Mouse (Mus musculus) heart, embryonic 16.5 days (tissue): ENCODE results near the gene Olfr15. TPM values are rescaled to one million over a fixed set of nuclear protein-coding genes. Genes with fewer than 3 reads are reported as not detected.
A peak's percentile ranks its signal among the peaks of the same experiment; 100 is the strongest.
"Not testable (repeated sequence)": the region's sequence is repeated elsewhere in the genome, so short reads cannot be mapped to it uniquely, and the experiment has no call there.

Experiments used
- ATAC-seq: fragments of 200-750 bp; cut with Nextera tagmentation; replicated peaks from 2 replicates; pipeline ENCODE4 v1.8.0; 2017; ENCODE audit warnings: moderate number of reproducible peaks; ENCODE audit not compliant: insufficient read depth, low FRiP score; ENCODE audit errors: extremely low read depth
- H3K27ac ChIP-seq: fragments of 300-500 bp; sonication (generic); 2 replicates; pipeline ENCODE4 v1.5.1; 2014; ENCODE audit warnings: mild to moderate bottlenecking, low read length, control low read depth, moderate library complexity
- H3K27me3 ChIP-seq: fragments of 300-500 bp; sonication (generic); 2 replicates; pipeline ENCODE4 v1.6.1; 2014; ENCODE audit warnings: low read length, mixed read lengths; ENCODE audit not compliant: control insufficient read depth, insufficient read depth
- H3K36me3 ChIP-seq: fragments of 300-500 bp; sonication (generic); 2 replicates; pipeline ENCODE4 v1.6.1; 2014; ENCODE audit not compliant: control insufficient read depth, insufficient read depth
- H3K4me1 ChIP-seq: fragments of 300-500 bp; sonication (generic); 2 replicates; pipeline ENCODE4 v1.6.1; 2014; ENCODE audit warnings: low read length, mixed read lengths; ENCODE audit not compliant: control insufficient read depth, insufficient read depth
- H3K4me2 ChIP-seq: fragments of 300-500 bp; sonication (generic); 2 replicates; pipeline ENCODE4 v1.6.1; 2014; ENCODE audit warnings: low read depth, mild to moderate bottlenecking, control low read depth, low read length
- H3K4me3 ChIP-seq: fragments of 300-500 bp; sonication (generic); 2 replicates; pipeline ENCODE4 v1.5.1; 2014; ENCODE audit warnings: mild to moderate bottlenecking, control low read depth, low read length
- H3K9ac ChIP-seq: fragments of 300-500 bp; sonication (generic); 2 replicates; pipeline ENCODE4 v1.6.1; 2014; ENCODE audit warnings: low read length, control low read depth
- H3K9me3 ChIP-seq: fragments of 300-500 bp; sonication (generic); replicated peaks from 2 replicates; pipeline ENCODE4 v1.6.1; 2016; ENCODE audit warnings: low read length; ENCODE audit not compliant: control insufficient read depth
- WGBS: fragments of 180-500 bp; shearing (Covaris S2); extraction: QIAGEN DNeasy Blood & Tissue Kit; methylation state at CpG from one replicate; pipeline ENCODE4 v1.1.7; 2014; 5-methylcytosine and 5-hydroxymethylcytosine counted together
- polyA plus RNA-seq: library from polyadenylated mRNA; unstranded; fragments of >200 nt; fragmentation: Nextera tagmentation; extraction: Ambion mirVana; gene quantifications from 2 replicates; pipeline ENCODE4 v1.2.1, GENCODE M21; 2015

Olfr15 gene
- polyA plus RNA-seq = not detected in 2 replicates

DNA sequence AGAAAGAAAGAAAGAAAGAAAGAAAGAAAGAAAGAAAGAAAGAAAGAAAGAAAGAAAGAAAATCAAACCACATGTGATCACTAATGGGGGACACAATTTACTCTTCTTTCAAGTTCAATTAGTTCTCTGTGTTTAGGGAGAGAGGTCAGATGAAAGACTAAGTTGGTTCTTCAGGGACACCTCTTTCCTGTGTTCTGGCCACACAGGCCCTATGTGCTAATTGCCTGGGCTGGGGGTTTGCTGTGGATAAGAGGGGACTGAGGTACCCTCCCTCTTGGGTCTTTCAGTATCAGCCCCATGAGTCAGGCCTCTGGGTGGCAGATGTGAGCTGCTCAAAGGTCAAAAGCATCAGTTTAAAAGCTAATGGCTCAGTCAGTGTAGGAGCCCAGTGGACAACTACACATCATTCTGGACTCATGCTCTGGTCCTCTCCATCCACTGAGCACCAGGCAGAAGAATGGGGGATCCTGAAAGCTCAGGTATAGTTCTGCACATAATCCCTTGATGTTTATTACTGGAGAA lies at the start of gene Olfr15:
Gene Olfr15, plus strand, starts transcription at position 291 of the 522 bp plus-strand sequence.
- H3K36me3 ChIP-seq = no peaks in the 10 kb centered on the region
- no peak within 1 kb of the TSS for H3K9ac ChIP-seq
- no peak within 1 kb of the TSS for H3K4me2 ChIP-seq
- no peak for ATAC-seq
- H3K4me3 ChIP-seq = no peak within 1 kb of the TSS
- no peaks in the 10 kb centered on the region for H3K4me1 ChIP-seq
- no peaks in the 10 kb centered on the region for H3K9me3 ChIP-seq
- H3K27ac ChIP-seq = no peak within 1 kb of the TSS
- H3K27me3 ChIP-seq = no peaks in the 10 kb centered on the region

DNA sequence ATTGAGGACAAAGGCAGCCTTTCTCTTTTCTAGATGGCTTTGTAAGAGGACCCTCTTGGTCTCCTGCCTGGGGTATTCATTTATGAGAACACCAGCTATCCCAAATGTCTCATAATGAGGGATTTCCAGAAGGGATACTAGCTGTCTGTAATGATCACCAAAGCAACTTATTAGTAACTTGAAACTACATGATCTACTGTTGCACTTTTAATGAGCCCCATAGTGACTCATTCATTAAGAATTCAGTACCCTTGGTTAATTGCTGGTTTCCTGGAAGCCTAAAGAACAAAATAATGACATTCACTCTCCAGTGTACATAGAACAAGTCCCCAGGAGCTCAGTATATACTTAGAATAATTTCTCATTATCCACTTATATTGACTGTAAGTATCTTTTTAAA lies 49.4 kb upstream of the Olfr15 start:
- no peaks in the 10 kb centered on the region for H3K4me1 ChIP-seq
- no peak overlapping the region for H3K4me3 ChIP-seq
- no peaks in the 10 kb centered on the region for H3K9me3 ChIP-seq
- H3K9ac ChIP-seq = no peak overlapping the region
- no peaks in the 10 kb centered on the region for H3K27me3 ChIP-seq
- H3K36me3 ChIP-seq = no peaks in the 10 kb centered on the region
- no peak overlapping the region for H3K4me2 ChIP-seq
- no peak overlapping the region for H3K27ac ChIP-seq
- no peak for ATAC-seq

GRCm38 (mm10) chr16:3788394-3788793 lies 42.3 kb upstream of the Olfr15 start:
- Histone ChIP-seq H3K4me3 (no peak overlapping the region), H3K4me2 (no peak overlapping the region), H3K4me1 (no peaks in the 10 kb centered on the region), H3K9ac (no peak overlapping the region), H3K36me3 (no peaks in the 10 kb centered on the region), H3K27ac (no peak overlapping the region), H3K27me3 (no peaks in the 10 kb centered on the region), H3K9me3 (no peaks in the 10 kb centered on the region)
- ATAC-seq = no peak

DNA sequence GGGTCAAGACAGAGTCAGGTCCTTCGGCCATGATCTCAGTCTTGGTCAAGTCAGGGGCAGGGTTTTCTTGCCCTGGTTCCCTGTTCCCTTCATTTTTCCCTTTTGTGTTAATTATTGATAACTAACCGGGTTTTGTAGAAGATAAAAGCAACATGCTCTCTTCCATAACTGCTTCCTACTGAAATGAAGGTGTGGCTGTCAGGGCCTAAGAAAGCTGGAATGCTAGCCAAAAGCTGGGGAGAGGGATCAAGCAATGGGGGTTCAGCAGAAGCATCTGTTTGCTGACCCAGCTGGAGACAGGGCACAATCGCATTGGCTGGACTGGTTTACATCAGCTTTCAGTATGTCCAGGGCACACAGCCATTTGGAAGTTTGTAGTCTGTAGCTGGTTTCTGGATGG lies 22.5 kb upstream of the Olfr15 start:
- no peak overlapping the region for H3K4me3 ChIP-seq
- WGBS = 75% methylated on average over 3 of the region's 3 CpGs
- H3K27me3 ChIP-seq = no peaks in the 10 kb centered on the region
- H3K4me2 ChIP-seq = no peak overlapping the region
- no peak overlapping the region for H3K9ac ChIP-seq
- ATAC-seq = no peak
- H3K4me1 ChIP-seq = no peaks in the 10 kb centered on the region
- peaks cover 3% of the 10 kb centered on the region; the same call in 1 of the 2 replicates for H3K9me3 ChIP-seq
- no peaks in the 10 kb centered on the region for H3K36me3 ChIP-seq
- H3K27ac ChIP-seq = no peak overlapping the region

DNA sequence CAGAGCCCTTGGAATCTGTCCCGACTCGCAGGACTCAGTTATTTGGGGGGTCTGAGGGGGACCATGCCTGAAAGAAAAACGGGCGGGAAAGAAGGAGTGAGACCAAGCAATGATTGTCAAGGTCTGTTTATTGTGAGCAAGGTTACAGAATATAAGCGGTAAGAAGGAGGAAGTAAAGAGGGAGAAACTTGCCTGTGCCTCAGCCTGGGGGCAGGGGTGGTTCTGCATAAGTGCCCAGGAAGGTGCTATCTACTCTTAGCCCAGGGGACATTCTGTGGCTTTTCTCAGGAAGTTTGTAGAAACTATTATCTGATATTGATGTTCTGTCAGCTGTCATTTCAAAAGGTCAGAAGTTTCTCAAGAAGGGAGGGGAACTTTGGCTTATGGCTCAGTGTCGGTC lies 16.0 kb upstream of the Olfr15 start:
- not testable (repeated sequence) for H3K4me1 ChIP-seq, H3K27me3 ChIP-seq, H3K27ac ChIP-seq, H3K36me3 ChIP-seq, ATAC-seq, H3K9me3 ChIP-seq, H3K9ac ChIP-seq, H3K4me3 ChIP-seq, H3K4me2 ChIP-seq
- WGBS = 72% methylated on average over 6 of the region's 6 CpGs

DNA sequence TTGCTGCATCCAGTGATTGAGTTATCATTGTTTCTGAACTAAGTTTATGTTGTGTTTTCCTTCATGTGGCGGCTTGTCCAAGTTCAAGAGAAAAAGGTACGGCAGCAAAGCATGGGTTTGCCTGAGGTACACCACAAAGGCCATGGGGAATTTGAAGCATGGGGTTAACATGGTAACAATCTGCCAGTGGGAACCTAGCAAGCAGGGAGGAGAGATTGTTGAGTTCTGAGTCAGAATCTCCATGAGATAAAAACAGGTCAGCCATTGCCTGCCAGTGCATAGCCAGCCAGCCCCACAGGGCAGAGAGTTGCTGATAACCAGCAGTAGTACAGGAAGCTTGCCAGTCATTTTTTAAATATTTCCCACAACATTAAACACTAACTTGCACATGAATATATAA lies 10.5 kb upstream of the Olfr15 start:
- Histone ChIP-seq H3K27ac (0 out of 2 replicates have a peak overlapping the region, but pooled peaks have one; percentile 25), H3K9ac (no peak overlapping the region), H3K9me3 (no peaks in the 10 kb centered on the region), H3K4me2 (no peak overlapping the region), H3K4me3 (no peak overlapping the region), H3K27me3 (no peaks in the 10 kb centered on the region), H3K4me1 (0 out of 2 replicates have a peak, but pooled peaks cover 2% of the 10 kb centered on the region), H3K36me3 (no peaks in the 10 kb centered on the region)
- 64% methylated on average over 2 of the region's 2 CpGs for WGBS
- no peak; the same call in 1 of the 2 replicates for ATAC-seq

- Histone ChIP-seq H3K4me2 (no peak overlapping the region), H3K27me3 (no peaks in the 10 kb centered on the region), H3K4me3 (no peak overlapping the region), H3K9ac (no peak overlapping the region), H3K27ac (no peak overlapping the region), H3K36me3 (no peaks in the 10 kb centered on the region), H3K9me3 (no peaks in the 10 kb centered on the region), H3K4me1 (no peaks in the 10 kb centered on the region)
- 55% methylated on average over 3 of the region's 3 CpGs for WGBS
- no peak for ATAC-seq
Measured at GRCm38 (mm10) chr16:3828021-3828420, 2.7 kb upstream of the Olfr15 start.

GRCm38 (mm10) chr16:3829727-3830126 lies 951 bp upstream of the Olfr15 start:
- WGBS = 76% methylated on average over 2 of the region's 2 CpGs
- H3K27ac ChIP-seq = no peak overlapping the region
- H3K9ac ChIP-seq = no peak overlapping the region
- no peak for ATAC-seq
- H3K4me3 ChIP-seq = no peak overlapping the region
- no peaks in the 10 kb centered on the region for H3K4me1 ChIP-seq
- no peak overlapping the region for H3K4me2 ChIP-seq
- H3K36me3 ChIP-seq = no peaks in the 10 kb centered on the region
- H3K27me3 ChIP-seq = no peaks in the 10 kb centered on the region
- no peaks in the 10 kb centered on the region for H3K9me3 ChIP-seq

- H3K27me3 ChIP-seq = no peaks in the 10 kb centered on the region
- H3K27ac ChIP-seq = no peak overlapping the region
- H3K4me1 ChIP-seq = no peaks in the 10 kb centered on the region
- no peaks in the 10 kb centered on the region for H3K9me3 ChIP-seq
- ATAC-seq = no peak
- no peak overlapping the region for H3K9ac ChIP-seq
- no peaks in the 10 kb centered on the region for H3K36me3 ChIP-seq
- H3K4me2 ChIP-seq = no peak overlapping the region
- no peak overlapping the region for H3K4me3 ChIP-seq
- 74% methylated on average over 2 of the region's 2 CpGs for WGBS
Measured at GRCm38 (mm10) chr16:3835461-3835860, 4.8 kb downstream of the Olfr15 start.
